Mouse (Mus musculus): Measurements from ENCODE around the gene Rps6ka3. TPM values are rescaled to one million over a fixed set of nuclear protein-coding genes. Genes with fewer than 3 reads are reported as not detected.

The Rps6ka3 gene
- polyA plus RNA-seq, 1 experiment: 27.5 TPM

DNA sequence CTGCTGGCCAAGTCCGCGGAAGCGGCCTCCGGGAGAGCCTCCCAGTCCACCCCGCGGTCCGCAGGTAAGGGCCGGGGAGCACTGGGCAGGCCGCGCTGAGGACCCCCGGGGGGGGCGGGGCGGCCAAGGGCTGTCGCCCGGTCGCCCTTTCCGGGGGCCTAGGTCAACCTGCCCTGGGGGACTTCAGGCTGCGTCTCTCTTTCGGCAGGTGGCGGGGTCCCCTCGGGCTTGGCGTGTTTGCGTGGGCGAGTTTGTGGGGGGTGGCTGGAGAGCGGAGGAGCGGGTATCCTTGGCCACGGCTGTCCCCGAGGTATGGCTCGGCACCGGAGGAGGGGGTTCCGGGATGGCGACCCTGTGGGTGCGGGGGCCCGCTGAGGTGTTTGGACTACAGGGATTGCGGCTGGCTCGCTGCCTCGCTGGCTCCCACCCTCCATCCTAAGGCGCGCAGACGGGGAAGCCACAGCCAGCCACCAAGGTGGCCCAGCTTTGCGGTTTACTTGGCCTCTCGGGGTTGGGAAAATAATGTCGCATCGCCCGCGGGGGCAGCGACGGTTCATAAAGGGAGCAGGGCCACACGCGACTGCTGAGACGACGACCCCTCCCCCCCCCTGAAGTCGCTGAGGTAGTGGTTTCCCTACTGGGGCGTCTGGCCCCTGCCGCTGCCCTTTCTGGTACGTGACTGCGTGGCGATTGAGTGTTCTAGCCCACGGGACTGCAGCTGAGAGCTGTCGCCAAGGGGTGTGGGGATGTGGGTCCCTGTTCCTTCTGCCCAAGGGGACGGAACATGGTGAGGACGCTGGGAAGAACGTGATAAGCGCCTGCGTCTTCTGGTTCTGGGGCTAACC lies 204.9 kb downstream of the Rps6ka3 start:
- Histone ChIP-seq H3K4me1 (replicated peaks; ENCODE audit: control insufficient read depth, insufficient read depth, low read length) (peaks cover 12% of the 10 kb centered on the region), H3K4me3 (ENCODE audit: control insufficient read depth, insufficient read depth, low read length) (peak overlapping the region; percentile 41), H3K36me3 (ENCODE audit: control insufficient read depth, insufficient read depth, low read length) (no peaks in the 10 kb centered on the region), H3K27me3 (ENCODE audit: control insufficient read depth, insufficient read depth, low read length) (peaks cover 10% of the 10 kb centered on the region), H3K27ac (ENCODE audit: control insufficient read depth, insufficient read depth, low read length) (no peak overlapping the region)
- 1% methylated on average over 31 of the region's 65 CpGs for WGBS
- DNase-seq: peak; percentile 3
- no peak for TF ChIP-seq POLR2A (IDR thresholded peaks at IDR 0.05; ENCODE audit: control insufficient read depth, extremely low read depth, insufficient read depth, low read length, poor library complexity)
- no peak for TF ChIP-seq CTCF (IDR thresholded peaks at IDR 0.05; ENCODE audit: borderline replicate concordance, control insufficient read depth, extremely low read depth, insufficient read depth, low read length, poor library complexity)

Other genes with a start within 250 kb of the Rps6ka3 start
- gene Eif1ax, start 161.9 kb downstream of the Rps6ka3 start, polyA plus RNA-seq (2012; rRNA removed): 88.7 and 115 TPM in 2 replicates
- gene Map7d2, start 204.3 kb downstream of the Rps6ka3 start, polyA plus RNA-seq (2012; rRNA removed): not detected in 2 replicates